Mouse (Mus musculus): ENCODE measurements at regions not wholly inside any gene's neighbourhood (a gene's known extent, or its start where the extent isn't known, plus 50 kb on each side); places are given as distances from the start of the nearest gene placed in this dataset.
A peak's percentile ranks its signal among the peaks of the same experiment; 100 is the strongest.

DNA sequence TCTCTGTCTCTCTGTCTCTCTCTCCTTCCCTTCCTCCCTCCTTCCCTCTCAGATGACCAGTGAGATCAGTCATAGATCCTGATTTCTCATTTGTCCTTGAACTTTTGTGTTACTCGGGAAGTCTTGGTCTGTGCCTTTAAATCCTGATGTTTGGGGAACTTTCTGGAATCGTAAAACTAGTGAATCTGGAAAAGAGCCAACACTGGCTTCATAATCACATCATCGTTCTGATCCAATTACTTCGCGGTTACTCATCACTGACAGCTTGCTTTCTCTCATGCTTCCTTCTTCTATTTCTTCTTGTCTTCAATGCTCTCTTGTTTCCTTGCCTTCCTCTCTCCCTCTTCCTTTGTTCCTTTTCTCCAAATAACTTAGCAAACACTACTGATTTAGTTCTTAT lies 243.7 kb upstream of the Trib2 start:
- no peak for DNase-seq (ENCODE audit: low spot score)

DNA sequence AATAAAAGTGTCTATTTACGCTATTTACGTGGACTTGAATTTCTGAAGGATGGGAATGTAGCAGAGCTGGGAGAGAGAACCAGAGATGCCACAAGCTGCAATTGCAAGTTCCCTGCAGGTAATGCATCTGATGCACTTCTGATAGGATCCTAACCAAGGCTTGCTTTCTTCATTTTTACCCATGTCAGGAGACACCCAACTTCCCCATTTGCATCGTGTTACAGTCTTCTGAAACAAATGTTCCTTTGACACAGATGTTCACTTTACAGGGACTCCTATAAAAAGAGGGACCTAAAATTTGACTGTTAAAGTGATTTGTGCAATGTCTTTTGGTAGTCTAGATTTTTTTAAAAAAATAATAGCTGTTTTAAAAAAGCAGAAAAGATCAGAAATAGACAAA lies 241.5 kb upstream of the Trib2 start:
- no peak for DNase-seq (ENCODE audit: low spot score)

DNA sequence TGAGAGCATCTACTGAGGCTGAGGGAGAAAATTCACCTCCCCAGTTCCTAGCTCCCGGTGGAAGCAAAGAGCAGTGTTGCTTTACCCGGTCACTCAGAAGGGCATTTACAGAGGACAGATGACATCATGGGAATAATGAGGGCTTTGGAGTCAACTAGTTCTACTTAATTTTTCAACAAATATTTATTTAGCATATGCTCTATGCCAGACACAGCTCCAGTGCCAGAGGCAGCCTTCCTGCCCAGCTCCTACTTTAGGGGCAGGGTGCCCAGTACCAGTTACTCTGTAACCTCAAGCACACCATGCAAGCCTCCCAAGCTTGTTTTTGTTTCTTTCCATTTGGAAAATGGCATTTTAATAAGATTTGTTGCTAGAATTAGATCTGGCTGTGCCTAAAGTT lies 240.1 kb upstream of the Trib2 start:
- no peak for DNase-seq (ENCODE audit: low spot score)

DNA sequence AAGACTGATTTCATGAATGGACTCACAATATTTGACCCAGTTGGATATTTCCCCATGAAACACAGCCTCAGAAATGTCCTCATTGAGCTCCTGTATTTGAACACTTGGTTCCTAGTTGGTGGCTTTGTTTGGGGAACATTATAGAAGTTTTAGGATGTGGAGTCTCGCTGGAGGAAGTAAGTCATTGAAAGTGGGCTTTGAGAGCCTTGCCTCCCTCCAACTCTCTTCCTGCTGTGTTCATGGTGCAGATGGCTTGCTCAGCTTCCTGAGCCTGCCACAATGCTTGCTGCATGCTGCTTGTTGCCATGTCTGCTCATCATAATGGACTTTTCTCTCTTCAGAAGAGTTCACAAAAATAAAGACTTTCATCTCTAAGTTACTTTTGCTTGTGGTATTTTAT lies 239.5 kb upstream of the Trib2 start:
- no peak for DNase-seq (ENCODE audit: low spot score)

DNA sequence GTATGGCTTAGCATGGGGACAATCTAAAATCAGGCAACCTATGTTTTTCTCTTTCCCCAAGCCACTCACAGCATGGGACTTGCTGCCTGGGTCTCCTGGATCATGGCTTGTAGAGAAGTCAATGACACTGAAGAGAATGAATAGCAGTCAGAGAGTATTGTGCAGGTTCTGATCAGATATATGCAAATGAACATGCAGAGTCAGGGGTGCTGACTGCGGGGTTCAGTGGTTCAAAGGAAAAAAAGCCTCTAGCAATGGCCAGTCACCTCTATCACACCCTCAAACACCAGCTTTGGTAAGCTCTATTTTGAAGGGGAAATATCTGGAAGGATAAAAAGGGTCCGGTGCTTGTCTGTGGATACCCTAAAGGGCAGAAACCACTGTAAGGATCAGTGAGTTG lies 237.9 kb upstream of the Trib2 start:
- no peak for DNase-seq (ENCODE audit: low spot score)

DNA sequence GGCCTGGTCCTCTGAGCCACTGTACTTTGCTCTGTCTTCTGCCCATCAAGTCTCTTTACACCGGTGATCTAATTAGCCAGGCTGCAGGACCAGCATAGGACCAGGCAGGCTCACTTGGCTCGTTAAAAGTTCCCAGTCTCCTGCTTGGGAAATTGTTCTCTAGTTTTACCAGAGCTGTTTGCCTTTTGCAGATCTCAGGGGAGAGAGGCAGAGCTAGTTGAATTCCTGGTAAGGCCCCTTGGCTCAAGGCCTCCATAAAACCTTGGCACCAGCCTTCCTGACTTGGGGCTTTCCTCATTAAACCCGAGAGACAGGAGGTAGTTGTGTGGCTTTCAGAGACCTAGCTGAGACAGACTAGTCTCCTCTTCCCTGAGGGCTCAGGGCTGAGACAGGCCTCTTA lies 237.0 kb upstream of the Trib2 start:
- no peak for DNase-seq (ENCODE audit: low spot score)

DNA sequence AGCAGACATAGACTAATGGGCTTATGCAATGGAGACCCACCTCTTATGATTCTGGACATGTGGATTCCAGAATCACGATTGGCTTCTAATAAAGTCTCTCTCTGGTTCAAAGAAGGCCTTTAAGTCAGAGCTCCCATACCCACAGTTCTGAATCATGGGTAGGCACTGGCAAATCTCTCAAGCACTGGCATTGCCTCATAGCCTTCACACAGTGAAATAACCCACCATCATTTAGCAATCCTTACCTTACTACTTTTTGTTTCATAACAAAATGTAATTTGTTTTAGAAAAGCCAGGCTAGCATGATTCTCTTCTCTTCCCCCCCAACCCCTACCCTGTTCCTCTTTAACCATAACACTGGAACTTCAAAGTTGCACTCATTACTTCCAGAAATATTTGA lies 236.3 kb upstream of the Trib2 start:
- DNase-seq (ENCODE audit: low spot score) = no peak

DNA sequence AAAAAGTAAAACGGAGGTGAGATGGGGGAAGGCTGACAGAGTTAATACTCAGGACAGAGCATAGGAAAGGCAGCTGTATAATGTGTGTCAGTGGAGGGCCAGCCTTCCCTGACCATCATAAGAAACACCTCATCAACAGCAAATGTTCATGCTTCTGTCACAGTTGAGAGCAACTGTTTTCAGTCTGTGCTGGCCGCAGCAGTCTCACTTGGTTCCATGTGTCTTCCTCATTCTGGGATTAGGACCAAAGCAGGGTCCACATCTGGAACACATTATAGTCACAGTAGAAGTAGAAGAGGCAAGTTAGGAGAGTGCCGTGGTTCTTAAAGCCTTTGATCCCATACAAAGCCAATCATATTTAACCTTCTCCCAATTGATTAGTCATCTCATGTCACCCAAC lies 235.6 kb upstream of the Trib2 start:
- no peak for DNase-seq (ENCODE audit: low spot score)

DNA sequence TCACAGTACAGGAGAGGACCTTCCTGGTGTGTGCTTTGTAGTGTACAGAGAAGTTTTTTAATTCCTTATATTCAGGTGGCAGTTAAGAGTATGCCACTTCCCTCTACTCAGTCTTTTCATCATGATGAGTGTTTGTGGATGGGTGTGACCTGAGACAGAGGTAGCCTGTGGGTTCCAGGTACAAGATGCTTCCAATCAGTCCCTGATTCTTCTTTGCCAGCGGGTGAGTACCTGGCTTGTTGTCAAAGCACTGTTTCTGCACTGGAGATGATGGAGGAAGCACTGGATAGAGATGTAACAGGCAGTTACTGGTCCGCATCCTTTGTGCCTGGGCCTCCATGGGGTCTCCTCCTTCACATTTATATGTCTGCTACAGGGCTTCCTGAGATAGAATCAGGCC lies 234.7 kb upstream of the Trib2 start:
- DNase-seq (ENCODE audit: low spot score) = no peak

DNA sequence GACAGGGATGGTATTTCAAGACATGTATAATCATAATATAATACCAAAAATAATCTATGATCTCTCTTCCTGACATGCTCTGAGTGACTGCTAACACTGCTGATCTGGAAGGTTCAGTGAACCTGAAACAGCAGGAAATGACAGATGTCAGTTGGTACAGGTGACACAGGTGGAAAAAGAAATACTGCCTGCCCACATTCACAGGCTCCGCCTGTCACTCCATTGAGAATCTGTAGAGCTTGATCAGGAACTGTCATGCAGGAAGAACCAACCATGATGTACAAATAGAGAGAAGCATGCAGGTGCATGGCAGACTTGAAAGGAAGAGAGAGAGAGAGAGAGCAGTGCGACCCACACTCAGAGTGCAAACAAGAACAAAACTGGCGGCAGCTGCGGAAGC lies 232.8 kb upstream of the Trib2 start:
- DNase-seq (ENCODE audit: low spot score) = no peak

DNA sequence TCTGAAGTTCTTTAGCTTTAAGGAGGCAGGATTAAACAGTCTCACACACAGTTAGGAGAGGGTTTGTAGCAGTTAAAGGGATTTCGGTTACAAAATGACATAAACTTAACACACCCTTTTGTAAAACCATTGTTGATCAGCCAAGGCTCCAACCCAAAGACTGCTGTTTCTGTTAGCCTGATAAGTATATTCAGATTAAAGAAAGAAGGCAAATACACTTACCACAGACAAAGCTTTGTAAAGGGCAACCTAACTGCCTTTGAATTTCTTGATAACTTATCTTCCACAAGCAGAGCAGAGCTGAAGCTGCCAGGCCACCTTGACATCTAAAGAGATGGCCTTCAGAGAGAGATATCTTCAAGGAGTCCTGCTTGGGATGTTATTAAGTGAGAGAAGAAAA lies 229.9 kb upstream of the Trib2 start:
- DNase-seq (ENCODE audit: low spot score) = peak; percentile 44

DNA sequence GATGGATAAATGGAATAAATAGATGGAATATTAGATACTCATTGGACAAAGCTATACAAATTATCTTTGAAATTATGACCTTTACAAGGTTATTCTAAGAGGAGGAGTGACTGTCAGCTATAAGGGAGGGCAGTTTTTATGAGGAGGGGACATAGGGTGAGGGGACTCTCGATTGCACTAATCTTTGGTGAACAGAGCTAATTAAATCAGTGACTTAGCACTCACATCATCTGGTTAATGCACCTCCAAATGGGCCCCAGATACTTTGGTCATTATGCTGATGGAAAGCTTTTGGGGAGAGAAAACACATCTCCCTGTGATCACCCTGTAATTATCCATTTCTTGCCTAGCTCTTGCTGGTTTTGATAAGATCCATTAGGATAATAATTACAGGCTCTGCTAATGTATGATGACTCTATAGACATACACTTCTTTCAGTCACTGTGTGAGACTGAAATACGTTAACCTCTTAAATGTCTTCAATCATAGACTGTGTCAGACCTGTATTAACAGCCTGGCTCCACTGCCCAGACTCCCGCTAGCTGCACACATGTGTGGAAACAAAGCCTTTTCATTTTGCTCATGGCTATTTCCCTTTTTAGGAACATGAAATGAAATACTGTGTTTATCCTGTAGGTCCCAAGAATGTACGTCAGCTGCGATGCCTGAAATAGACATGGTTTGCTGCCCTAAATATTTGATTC lies 229.2 kb upstream of the Trib2 start:
- DNase-seq (ENCODE audit: low spot score) = no peak

DNA sequence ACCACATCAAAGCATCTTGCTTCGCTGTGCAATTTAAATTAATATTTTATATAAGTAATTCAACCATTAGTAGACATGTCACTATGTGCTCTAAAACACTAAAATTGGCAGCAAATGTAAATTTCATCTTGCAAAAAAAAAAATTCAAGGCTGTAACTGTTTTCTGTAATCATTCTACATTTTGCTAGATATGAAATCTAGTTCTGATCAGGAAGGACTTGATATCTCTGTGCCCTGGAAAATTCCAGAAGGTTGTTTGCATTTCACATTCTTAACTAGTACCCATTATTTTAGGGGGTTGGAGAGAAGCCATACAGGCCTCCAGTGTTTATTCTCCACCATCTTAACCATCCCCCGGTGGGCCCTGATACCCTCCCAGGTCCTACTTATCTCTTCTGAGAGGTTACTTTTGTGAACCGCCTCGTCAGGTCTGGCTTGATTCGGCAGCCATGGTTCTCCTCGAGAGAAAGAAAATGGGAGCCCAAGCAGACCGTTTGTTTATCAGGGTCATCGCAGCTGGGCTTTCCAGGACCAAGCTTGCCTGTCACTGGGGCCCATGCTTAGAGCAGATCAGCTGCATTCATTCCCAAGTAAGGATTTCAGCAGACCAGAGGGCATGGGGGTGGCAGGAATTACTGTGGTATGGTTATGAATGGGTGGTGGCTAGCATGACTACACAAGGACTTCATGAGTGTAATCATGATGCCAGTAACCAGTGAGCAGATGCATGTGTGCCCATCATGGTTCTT lies 226.9 kb upstream of the Trib2 start:
- no peak for DNase-seq (ENCODE audit: low spot score)

DNA sequence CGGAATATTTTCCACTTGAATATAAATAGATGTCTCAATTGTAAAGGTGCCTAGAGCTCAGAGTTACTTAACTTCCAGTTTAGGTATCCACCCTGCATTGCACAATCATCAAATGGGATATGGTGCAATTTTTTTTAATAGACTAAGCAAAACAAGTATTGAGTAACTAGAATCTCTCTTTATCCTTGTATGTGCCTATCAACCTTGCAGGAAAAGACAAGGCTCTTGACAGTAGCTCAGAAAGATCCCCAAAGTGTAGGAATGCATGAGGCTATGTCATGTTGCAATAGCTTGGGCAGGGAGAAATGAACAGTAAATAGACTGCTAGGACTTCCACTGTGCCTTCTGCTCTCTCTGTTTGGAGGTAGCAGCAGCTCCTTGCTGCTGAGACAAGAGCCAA lies 225.6 kb upstream of the Trib2 start:
- no peak for DNase-seq (ENCODE audit: low spot score)

DNA sequence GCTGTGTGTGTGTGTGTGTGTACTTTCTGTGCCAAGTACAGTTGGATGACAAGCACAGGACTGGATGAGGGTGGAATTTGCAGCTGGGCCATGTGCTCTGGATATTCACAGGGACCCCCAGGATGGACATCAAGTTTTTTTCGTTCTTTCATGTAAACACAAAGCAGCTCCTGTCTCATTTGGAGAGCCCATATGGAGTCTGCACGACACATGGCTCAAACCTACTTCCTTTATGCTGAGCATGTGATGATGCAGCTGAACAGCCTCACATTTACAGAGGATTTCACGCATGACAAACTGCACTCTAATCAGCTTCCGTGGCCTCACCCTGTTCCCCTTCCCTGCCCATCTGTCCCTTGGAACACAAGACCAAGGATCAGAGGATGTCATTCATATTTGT lies 224.4 kb upstream of the Trib2 start:
- DNase-seq (ENCODE audit: low spot score) = no peak

DNA sequence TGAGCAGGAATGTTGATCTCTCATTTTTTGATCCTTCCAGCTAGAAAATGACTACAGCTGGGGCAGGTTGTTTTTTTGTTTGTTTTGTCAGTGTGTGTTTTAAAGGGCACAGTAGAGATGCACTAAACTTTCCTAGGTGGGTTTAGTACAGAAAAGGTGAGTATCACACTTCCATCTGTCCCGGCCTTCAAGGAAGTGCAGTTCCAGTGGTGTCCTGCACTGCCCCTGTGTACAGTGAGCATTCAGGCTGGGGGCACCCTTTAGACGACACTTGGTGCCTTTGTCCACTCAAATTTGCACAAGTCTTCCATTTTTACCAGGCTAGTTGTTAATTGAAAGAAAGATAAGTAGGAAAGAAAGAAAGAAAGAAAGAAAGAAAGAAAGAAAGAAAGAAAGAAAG lies 218.8 kb upstream of the Trib2 start:
- no peak for DNase-seq (ENCODE audit: low spot score)

DNA sequence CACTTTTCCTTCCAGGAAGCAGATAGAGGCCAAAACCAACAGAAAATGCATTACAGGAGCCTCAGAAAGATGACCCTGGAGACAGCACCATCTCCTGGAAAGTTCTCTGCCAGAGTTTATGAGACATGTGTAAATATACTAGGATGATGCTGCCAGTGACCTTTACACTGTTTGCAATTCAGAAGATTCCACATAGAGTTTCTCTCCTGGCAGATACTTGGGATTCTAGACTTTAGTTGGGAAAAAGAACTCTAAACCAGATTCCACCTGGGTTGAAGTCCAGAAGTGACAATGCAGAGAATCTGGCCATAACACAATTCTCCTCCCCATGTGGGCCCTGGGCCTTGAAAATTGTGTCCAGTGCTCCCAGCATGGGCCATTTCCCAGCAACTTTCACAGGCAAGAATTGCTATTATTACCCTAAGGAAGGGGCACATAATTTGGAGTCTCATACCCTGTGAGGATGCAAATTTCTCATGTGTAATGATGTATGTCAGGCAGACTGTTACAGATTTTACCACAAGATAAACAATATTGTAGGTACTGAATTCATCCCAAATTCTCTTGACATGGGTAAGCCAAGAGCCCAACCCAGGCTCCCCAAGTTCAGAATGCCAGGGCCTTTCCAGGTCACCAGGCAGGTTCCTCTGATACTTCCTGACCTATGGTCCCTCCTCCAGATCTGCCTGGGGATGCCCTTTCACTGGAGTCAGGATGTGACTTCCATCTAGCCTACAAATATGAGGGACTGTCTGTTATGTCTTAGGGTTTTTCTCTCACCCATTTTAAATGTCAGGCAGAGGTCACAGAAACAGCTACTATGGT lies 218.2 kb upstream of the Trib2 start:
- DNase-seq (ENCODE audit: low spot score) = no peak

DNA sequence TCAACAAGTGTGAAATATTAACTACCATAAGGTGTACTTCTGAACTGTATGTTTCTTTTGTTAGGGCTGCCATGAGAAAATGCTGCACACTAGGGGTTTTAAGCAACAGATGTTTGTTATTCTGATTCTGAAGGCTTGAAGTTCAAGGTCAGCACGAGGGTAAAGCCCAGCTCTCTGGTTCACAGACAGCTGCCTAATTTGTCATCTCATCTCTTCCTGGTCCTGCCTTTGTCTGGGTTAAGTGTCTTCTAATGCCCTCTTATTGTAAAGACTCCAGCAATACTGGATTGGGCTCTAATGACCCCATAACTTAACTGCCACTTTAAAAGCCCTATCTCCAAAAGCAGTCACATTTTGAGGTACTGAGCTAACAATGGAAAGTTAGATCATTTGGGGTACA lies 209.9 kb upstream of the Trib2 start:
- DNase-seq (ENCODE audit: low spot score) = no peak

DNA sequence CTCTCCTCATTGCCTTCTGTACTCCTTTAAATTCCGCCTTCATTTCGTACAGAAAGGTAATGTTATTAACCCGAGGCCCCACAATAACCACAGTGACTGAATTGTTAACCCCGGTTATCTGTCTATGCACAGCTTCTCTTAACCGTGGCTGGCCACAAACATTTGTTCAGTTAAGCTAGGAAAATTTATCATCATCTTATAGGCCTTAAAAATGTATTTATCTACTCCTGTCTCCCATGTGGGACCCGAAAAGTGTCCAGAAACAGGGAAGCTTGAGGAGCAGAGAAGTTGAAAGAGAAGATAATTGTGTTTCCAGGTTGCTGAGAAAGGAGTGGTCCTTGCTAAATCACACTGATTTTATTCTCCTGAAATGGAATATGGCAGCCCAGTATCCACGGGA lies 206.6 kb upstream of the Trib2 start:
- no peak for DNase-seq (ENCODE audit: low spot score)

DNA sequence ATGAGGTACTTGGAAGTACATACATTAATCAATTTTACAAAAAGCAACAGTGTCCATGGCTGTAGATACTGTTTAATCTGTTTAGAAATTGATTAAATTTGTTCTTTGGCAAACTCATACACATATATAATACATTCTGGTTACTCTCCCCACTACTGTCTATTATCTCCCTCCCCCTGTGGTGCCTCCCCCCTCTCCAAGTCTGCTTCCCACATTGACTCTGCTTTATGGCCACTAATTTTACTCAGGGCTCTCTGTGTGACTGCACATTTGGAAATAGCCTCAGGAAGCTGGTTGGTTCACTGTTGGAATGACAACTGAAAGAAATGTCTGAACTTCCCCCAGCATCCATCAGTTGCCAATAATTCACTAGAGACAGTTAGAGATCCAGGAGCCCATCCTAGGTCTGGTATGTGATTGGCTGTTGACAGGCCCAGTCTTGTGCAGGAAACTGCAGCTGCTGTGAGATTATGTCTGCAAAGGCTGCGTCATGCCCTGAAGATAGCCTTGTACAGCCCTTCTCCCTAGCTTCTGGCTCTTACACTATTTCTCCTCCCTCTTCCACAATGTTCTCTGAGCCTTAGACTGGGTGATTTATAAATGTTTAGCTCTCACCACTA lies 204.6 kb upstream of the Trib2 start:
- no peak for DNase-seq (ENCODE audit: low spot score)

DNA sequence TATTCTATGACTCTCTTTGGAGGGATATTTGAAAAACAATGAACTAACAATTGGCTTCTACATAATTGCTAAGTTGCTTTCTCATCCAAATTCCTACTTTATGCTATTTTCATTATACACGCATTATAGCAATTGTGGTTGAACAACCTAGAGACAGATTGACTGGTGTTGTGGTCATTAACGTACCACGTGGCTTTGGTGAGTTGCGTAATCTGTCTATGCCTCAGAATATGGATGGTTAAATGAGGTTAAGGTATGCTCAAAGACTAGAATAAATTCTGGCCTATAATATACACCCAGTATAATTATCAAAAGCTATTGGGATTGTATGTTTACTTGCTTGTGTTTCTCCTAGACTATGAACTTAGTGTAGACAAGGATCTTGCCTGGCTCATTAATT lies 201.5 kb upstream of the Trib2 start:
- no peak for DNase-seq (ENCODE audit: low spot score)

DNA sequence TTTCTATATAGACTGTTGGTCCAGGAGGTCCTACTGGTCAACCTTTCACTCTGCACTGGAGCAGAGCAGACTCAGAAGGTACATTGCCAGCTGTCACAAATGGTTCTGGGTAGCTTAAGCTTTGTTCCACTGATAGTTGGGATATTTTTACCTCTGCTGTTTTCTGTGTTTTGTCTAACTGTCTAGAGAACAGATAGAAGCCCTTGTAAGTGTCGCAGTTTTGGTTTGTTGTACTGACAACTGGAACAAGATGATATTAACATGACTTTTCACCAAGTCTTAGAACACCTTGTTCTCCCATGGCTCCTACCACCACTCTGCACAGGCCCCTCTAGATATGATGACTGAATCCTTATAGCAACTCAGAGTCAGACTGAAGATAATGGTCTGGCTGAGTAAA lies 199.9 kb upstream of the Trib2 start:
- DNase-seq (ENCODE audit: low spot score) = no peak

DNA sequence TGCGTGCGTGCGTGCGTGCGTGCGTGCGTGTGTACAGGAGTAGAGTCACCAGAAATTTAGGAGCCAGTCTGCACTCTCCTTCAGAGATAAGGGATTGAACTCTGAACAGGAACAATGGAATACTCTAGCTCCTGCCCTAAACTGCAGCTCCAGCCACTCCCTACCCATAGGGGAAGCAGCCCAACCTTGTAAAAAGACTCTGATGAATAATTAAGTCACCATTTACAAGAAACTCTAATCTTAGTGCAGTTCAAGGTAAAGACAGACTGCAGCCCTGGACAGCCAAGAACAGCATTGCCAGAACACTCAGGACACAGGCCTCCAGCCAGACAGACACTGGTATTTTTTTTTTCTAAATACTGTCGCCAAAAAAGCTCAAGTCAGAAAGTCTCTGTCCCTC lies 198.9 kb upstream of the Trib2 start:
- no peak for DNase-seq (ENCODE audit: low spot score)
